Mouse (Mus musculus) heart, postnatal 4 days (tissue): Measurements from ENCODE around the gene Gdf1. TPM values are rescaled to one million over a fixed set of nuclear protein-coding genes. Genes with fewer than 3 reads are reported as not detected.

Experiments used
- DNase-seq: peaks from one replicate; pipeline ENCODE4 v3.0.0; 2021
- total RNA-seq, 2 experiments: library from RNA; stranded (reverse); gene quantifications; 2 replicates each; pipeline ENCODE4 v1.2.3; 2021

Gene Gdf1
- under 1 TPM in 1 of 2 experiments, not detected in 1; 0.60 TPM for total RNA-seq

- no peak for DNase-seq
Measured at GRCm38 (mm10) chr8:70329124-70329834, at the start of gene Gdf1. Gene Gdf1 (plus strand): TSS chr8:70329817.

- DNase-seq: no peak
Measured at GRCm38 (mm10) chr8:70281001-70281400, 48.6 kb upstream of the Gdf1 start.

- peak; percentile 95 for DNase-seq
Measured at GRCm38 (mm10) chr8:70282603-70283135, 46.9 kb upstream of the Gdf1 start, which contains the start of gene Homer3. Gene Homer3 (plus strand): TSS chr8:70282827.

- DNase-seq: peak; percentile 54
Measured at GRCm38 (mm10) chr8:70283136-70284077, 46.2 kb upstream of the Gdf1 start.

- DNase-seq: no peak
Measured at GRCm38 (mm10) chr8:70284421-70284820, 45.2 kb upstream of the Gdf1 start.

GRCm38 (mm10) chr8:70285304-70285703 lies 44.3 kb upstream of the Gdf1 start:
- no peak for DNase-seq

- no peak for DNase-seq
Measured at GRCm38 (mm10) chr8:70286737-70287136, 42.9 kb upstream of the Gdf1 start.

- DNase-seq: no peak
Measured at GRCm38 (mm10) chr8:70293988-70294405, 35.6 kb upstream of the Gdf1 start.

- no peak for DNase-seq
Measured at GRCm38 (mm10) chr8:70300881-70301280, 28.7 kb upstream of the Gdf1 start.

- DNase-seq: peak; percentile 94
Measured at GRCm38 (mm10) chr8:70302358-70302890, 27.2 kb upstream of the Gdf1 start, which contains the start of the genes Ddx49 and Cope. Gene Ddx49 (minus strand): TSS chr8:70302489. Gene Cope (plus strand): TSS chr8:70302518.

GRCm38 (mm10) chr8:70302901-70303300 lies 26.7 kb upstream of the Gdf1 start:
- DNase-seq: no peak

- DNase-seq: peak; percentile 52
Measured at GRCm38 (mm10) chr8:70309311-70309710, 20.3 kb upstream of the Gdf1 start.

- DNase-seq: peak; percentile 36
Measured at GRCm38 (mm10) chr8:70313399-70313798, 16.2 kb upstream of the Gdf1 start.

GRCm38 (mm10) chr8:70315624-70316510 lies 13.8 kb upstream of the Gdf1 start, which contains the start of gene Cers1:
Gene Cers1 (plus strand): TSS chr8:70315775.
- peak; percentile 64 for DNase-seq

- peak; percentile 56 for DNase-seq
Measured at GRCm38 (mm10) chr8:70316511-70317504, 12.8 kb upstream of the Gdf1 start.

- DNase-seq: no peak
Measured at GRCm38 (mm10) chr8:70317872-70318271, 11.7 kb upstream of the Gdf1 start.

- DNase-seq: no peak
Measured at GRCm38 (mm10) chr8:70323716-70324115, 5.9 kb upstream of the Gdf1 start.

GRCm38 (mm10) chr8:70327512-70327911 lies 2.1 kb upstream of the Gdf1 start:
- DNase-seq: no peak

GRCm38 (mm10) chr8:70329835-70330740 lies 471 bp downstream of the Gdf1 start:
- no peak for DNase-seq
